In genomic region chr6:59028871-59029270, GRCm38 (mm10) we compare ENCODE assay signal across 24 mouse cellular contexts. TPM values are rescaled to one million over a fixed set of nuclear protein-coding genes. Genes with fewer than 3 reads are reported as not detected.
DNase-seq lines count a peak whose midpoint lies in the region; ATAC-seq and TF ChIP-seq lines count a peak whose summit lies in the region.
"Had no signal": no experiment of that assay in that cellular context is flagged by ENCODE, and none has a peak within 500 bp of the region (broad histone marks: within the 10 kb centered on the region; RNA-seq: fewer than 3 reads in every experiment).

No protein-coding gene starts in this region.

- no peak overlapping the region for H3K4me3 ChIP-seq in stomach, postnatal 0 days (ENCODE audit: low read depth, low read length)
- no peak overlapping the region for H3K4me3 ChIP-seq in forebrain, embryonic 11.5 days (ENCODE audit: low read depth, low read length)
- H3K4me3 ChIP-seq: embryonic facial prominence, embryonic 13.5 days; embryonic facial prominence, embryonic 15.5 days; erythroblast, embryonic 14.5 days; forebrain, embryonic 10.5 days; forebrain, embryonic 13.5 days; forebrain, embryonic 15.5 days had no signal

- no peaks in the 10 kb centered on the region for H3K4me1 ChIP-seq in stomach, postnatal 0 days (replicated peaks; ENCODE audit: control insufficient read depth, insufficient read depth)
- no peaks in the 10 kb centered on the region for H3K4me1 ChIP-seq in forebrain, embryonic 11.5 days (replicated peaks; ENCODE audit: control insufficient read depth, insufficient read depth, low read length)
- H3K4me1 ChIP-seq: embryonic facial prominence, embryonic 15.5 days had no signal

- H3K9me3 ChIP-seq in stomach, postnatal 0 days (ENCODE audit: control insufficient read depth, low read length): no peaks in the 10 kb centered on the region
- H3K9me3 ChIP-seq in forebrain, embryonic 11.5 days (ENCODE audit: control insufficient read depth, low read length): no peaks in the 10 kb centered on the region
- H3K9me3 ChIP-seq: embryonic facial prominence, embryonic 13.5 days; embryonic facial prominence, embryonic 15.5 days; forebrain, embryonic 10.5 days; forebrain, embryonic 13.5 days; forebrain, embryonic 15.5 days had no signal

- H3K4me2 ChIP-seq in stomach, postnatal 0 days (replicated peaks; ENCODE audit: low read depth): no peak overlapping the region
- H3K4me2 ChIP-seq in forebrain, embryonic 11.5 days (ENCODE audit: low read depth, low read length, severe bottlenecking): no peak overlapping the region
- H3K4me2 ChIP-seq: embryonic facial prominence, embryonic 13.5 days; embryonic facial prominence, embryonic 15.5 days; forebrain, embryonic 13.5 days; forebrain, embryonic 15.5 days had no signal

- H3K36me3 ChIP-seq in stomach, postnatal 0 days (ENCODE audit: control insufficient read depth, insufficient read depth, low read length): no peaks in the 10 kb centered on the region
- no peaks in the 10 kb centered on the region for H3K36me3 ChIP-seq in forebrain, embryonic 11.5 days (ENCODE audit: control insufficient read depth, insufficient read depth, low read length)
- H3K36me3 ChIP-seq: embryonic facial prominence, embryonic 13.5 days; embryonic facial prominence, embryonic 15.5 days; forebrain, embryonic 10.5 days; forebrain, embryonic 15.5 days had no signal

- DNase-seq in 416B (ENCODE audit: low read depth): peak; percentile 94
- DNase-seq in adipocyte (ENCODE audit: low spot score): peak; percentile 26
- DNase-seq in stomach, postnatal 0 days (ENCODE audit: low spot score): no peak
- DNase-seq in urinary bladder, postnatal 14 days (ENCODE audit: low spot score): no peak
- no peak for DNase-seq in right cerebral cortex, postnatal 10 days (ENCODE audit: low spot score in 2 of 2)
- no peak for DNase-seq in forebrain, embryonic 11.5 days (ENCODE audit: low spot score)
- DNase-seq: adrenal gland, adult 2 months; adrenal gland, postnatal 10 days; adrenal gland, postnatal 25 days; cerebellum, adult 11 months; cerebellum, adult 18-20 months; cerebellum, adult 8-10 months; cerebellum, adult 9-11 months; cerebellum, postnatal 14 days; cerebellum, postnatal 36 days; embryo, embryonic 11 days; forebrain, postnatal 0 days had no signal

- no peak for TF ChIP-seq CTCF in stomach, postnatal 0 days (IDR thresholded peaks at IDR 0.05; ENCODE audit: low read depth)

- TF ChIP-seq EP300 in stomach, postnatal 0 days (optimal IDR thresholded peaks at IDR 0.05): no peak

- 59% methylated on average over 2 of the region's 2 CpGs for WGBS in stomach, postnatal 0 days
- 91% methylated on average over 2 of the region's 2 CpGs for WGBS in forebrain, embryonic 11.5 days

- no peak overlapping the region for H3K9ac ChIP-seq in stomach, postnatal 0 days (ENCODE audit: low read length)
- H3K9ac ChIP-seq in forebrain, embryonic 11.5 days (ENCODE audit: low read length): no peak overlapping the region
- H3K9ac ChIP-seq: embryonic facial prominence, embryonic 13.5 days; embryonic facial prominence, embryonic 15.5 days; forebrain, embryonic 13.5 days; forebrain, embryonic 15.5 days; forebrain, postnatal 0 days had no signal

- H3K27me3 ChIP-seq in stomach, postnatal 0 days (ENCODE audit: control insufficient read depth, insufficient read depth, low read length): no peaks in the 10 kb centered on the region
- no peaks in the 10 kb centered on the region for H3K27me3 ChIP-seq in forebrain, embryonic 11.5 days (ENCODE audit: control insufficient read depth, insufficient read depth, low read length)
- H3K27me3 ChIP-seq: embryonic facial prominence, embryonic 13.5 days; embryonic facial prominence, embryonic 15.5 days; forebrain, embryonic 13.5 days; forebrain, embryonic 15.5 days had no signal

- H3K27ac ChIP-seq in stomach, postnatal 0 days (replicated peaks): no peak overlapping the region
- no peak overlapping the region for H3K27ac ChIP-seq in forebrain, embryonic 11.5 days (ENCODE audit: low read depth, low read length)
- H3K27ac ChIP-seq: embryonic facial prominence, embryonic 13.5 days; embryonic facial prominence, embryonic 15.5 days; forebrain, embryonic 10.5 days; forebrain, embryonic 13.5 days; forebrain, embryonic 15.5 days had no signal

- 0 out of 2 replicates have a peak, but pooled peaks have one; percentile 12 for ATAC-seq in stomach, postnatal 0 days (ENCODE audit: low FRiP score, low TSS enrichment)
- ATAC-seq in forebrain, embryonic 11.5 days (replicated peaks; ENCODE audit: low FRiP score): no peak
- ATAC-seq: activated CD4-positive, CD25-positive, alpha-beta regulatory T cell, adult 4 months; forebrain, embryonic 13.5 days; forebrain, embryonic 15.5 days; forebrain, postnatal 0 days had no signal

RNA-seq across cellular contexts. Expression of gene Fam13a, which starts 4.5 kb away (rescaled TPM):
- 8.0 and 8.4 TPM in 2 replicates for polyA plus RNA-seq in stomach, postnatal 0 days (2015; fragmentation: Nextera tagmentation; extraction: Ambion mirVana)
- polyA plus RNA-seq in forebrain, embryonic 11.5 days (2014; fragmentation: Nextera tagmentation; extraction: Ambion mirVana): 3.7 and 3.9 TPM in 2 replicates
- polyA plus RNA-seq: activated CD4-positive, CD25-positive, alpha-beta regulatory T cell, adult 4 months; erythroblast, embryonic 14.5 days had no signal

Comparison
In these comparisons a context has a peak if more than half of its experiments do, and no peak if none do; other contexts are left out.
1. DNase-seq: peak in 416B (single experiment) and adipocyte (single experiment); none in stomach, postnatal 0 days (single experiment), urinary bladder, postnatal 14 days (single experiment), right cerebral cortex, postnatal 10 days (0 of 2) and forebrain, embryonic 11.5 days (single experiment).